Mouse (Mus musculus) heart, embryonic 14.5 days (tissue): ENCODE data around the gene Sgms1. TPM values are rescaled to one million over a fixed set of nuclear protein-coding genes. Genes with fewer than 3 reads are reported as not detected.
A peak's percentile ranks its signal among the peaks of the same experiment; 100 is the strongest.

Source experiments
- ATAC-seq: fragments of 200-750 bp; cut with Nextera tagmentation; 2 replicates; pipeline ENCODE4 v1.8.0; 2017; ENCODE audit warnings: low read depth, moderate TSS enrichment; ENCODE audit not compliant: insufficient number of reproducible peaks, insufficient read depth, low FRiP score
- H3K27ac ChIP-seq, 2 experiments: fragments of 200-500 bp in 1 of 2; fragments of 300-500 bp in 1 of 2; sonication (generic) in 1 of 2; replicated peaks in 1 of 2; 2 replicates each; pipeline ENCODE4 v1.5.1; 2012 to 2014; ENCODE audit warnings: low read depth in 2 of 2, low read length in 2 of 2, control low read depth in 1 of 2, mild to moderate bottlenecking in 1 of 2, mixed read lengths in 1 of 2; ENCODE audit not compliant: control insufficient read depth in 1 of 2, insufficient read depth in 1 of 2
- H3K27me3 ChIP-seq: fragments of 300-500 bp; sonication (generic); 2 replicates; pipeline ENCODE4 v1.6.1; 2014; ENCODE audit warnings: mild to moderate bottlenecking, low read length, control low read depth; ENCODE audit not compliant: control insufficient read depth, insufficient read depth
- H3K36me3 ChIP-seq: fragments of 300-500 bp; sonication (generic); 2 replicates; pipeline ENCODE4 v1.6.1; 2014; ENCODE audit warnings: mild to moderate bottlenecking, control low read depth, low read length, mixed read lengths; ENCODE audit not compliant: control insufficient read depth, insufficient read depth
- H3K4me1 ChIP-seq, 2 experiments: fragments of 200-500 bp in 1 of 2; fragments of 300-500 bp in 1 of 2; sonication (generic) in 1 of 2; 2 replicates each; pipeline ENCODE4 v1.6.1; 2012 to 2014; ENCODE audit warnings: low read length in 2 of 2, control low read depth in 1 of 2, mixed read lengths in 1 of 2; ENCODE audit not compliant: control insufficient read depth in 2 of 2, insufficient read depth in 2 of 2
- H3K4me2 ChIP-seq: fragments of 300-500 bp; sonication (generic); 2 replicates; pipeline ENCODE4 v1.6.1; 2014; ENCODE audit warnings: mild to moderate bottlenecking, low read length
- H3K4me3 ChIP-seq, 2 experiments: fragments of 200-500 bp in 1 of 2; fragments of 300-500 bp in 1 of 2; sonication (generic) in 1 of 2; 2 replicates each; pipeline ENCODE4 v1.5.1; 2012 to 2014; ENCODE audit warnings: low read length in 2 of 2, mild to moderate bottlenecking in 2 of 2, control low read depth in 1 of 2, low read depth in 1 of 2, moderate library complexity in 1 of 2; ENCODE audit not compliant: control insufficient read depth in 1 of 2, insufficient read depth in 1 of 2
- H3K9ac ChIP-seq: fragments of 300-500 bp; sonication (generic); 2 replicates; pipeline ENCODE4 v1.6.1; 2014; ENCODE audit warnings: mild to moderate bottlenecking, low read length
- H3K9me3 ChIP-seq: fragments of 300-500 bp; sonication (generic); 2 replicates; pipeline ENCODE4 v1.6.1; 2016; ENCODE audit warnings: low read length, control low read depth; ENCODE audit not compliant: control insufficient read depth
- WGBS: fragments of 180-500 bp; shearing (Covaris S2); extraction: QIAGEN DNeasy Blood & Tissue Kit; methylation state at CpG from one replicate; pipeline ENCODE4 v1.1.7; 2014; 5-methylcytosine and 5-hydroxymethylcytosine counted together
- polyA plus RNA-seq: library from polyadenylated mRNA; unstranded; fragments of >200 nt; fragmentation: Nextera tagmentation; extraction: Ambion mirVana; gene quantifications from 2 replicates; pipeline ENCODE4 v1.2.1, GENCODE M21; 2014

Gene Sgms1
- polyA plus RNA-seq, 1 experiment from 2014 or later, result 41.3 TPM

- H3K9me3 ChIP-seq, result no peaks in the 10 kb centered on the region
- peak overlapping the region; percentile 57 for H3K4me2 ChIP-seq
- no peak overlapping the region for H3K27ac ChIP-seq
- H3K9ac ChIP-seq, result peak overlapping the region; percentile 18; the same call in 1 of the 2 replicates
- WGBS, result 12% methylated on average over 9 of the region's 9 CpGs
- no peaks in the 10 kb centered on the region for H3K36me3 ChIP-seq
- ATAC-seq, result no peak
- H3K4me3 ChIP-seq, result peak overlapping the region; percentile 12 to 22; a peak in 2 of 4 replicates
- H3K4me1 ChIP-seq, result peaks cover 6 to 15% of the 10 kb centered on the region in 2 experiments; a peak in 3 of 4 replicates
- no peaks in the 10 kb centered on the region for H3K27me3 ChIP-seq
Measured at GRCm38 (mm10) chr19:32102976-32103300, 286.6 kb downstream of the Sgms1 start.

GRCm38 (mm10) chr19:32102294-32102975, 287.1 kb downstream of the Sgms1 start:
- Histone ChIP-seq H3K4me3 (peak overlapping the region; percentile 12 to 22; a peak in 2 of 4 replicates), H3K36me3 (no peaks in the 10 kb centered on the region), H3K27me3 (no peaks in the 10 kb centered on the region), H3K4me2 (peak overlapping the region; percentile 57), H3K4me1 (peaks cover 6 to 14% of the 10 kb centered on the region in 2 experiments; a peak in 3 of 4 replicates), H3K9me3 (no peaks in the 10 kb centered on the region), H3K9ac (peak overlapping the region; percentile 18; the same call in 1 of the 2 replicates), H3K27ac (no peak overlapping the region)
- ATAC-seq, result no peak
- 25% methylated on average over 18 of the region's 18 CpGs for WGBS

GRCm38 (mm10) chr19:32098582-32098981, 290.9 kb downstream of the Sgms1 start:
- Histone ChIP-seq H3K4me3 (no peak overlapping the region), H3K9ac (no peak overlapping the region), H3K4me1 (peaks cover 6 to 11% of the 10 kb centered on the region in 2 experiments; a peak in 3 of 4 replicates), H3K36me3 (peaks cover 8% of the 10 kb centered on the region), H3K27ac (no peak overlapping the region), H3K9me3 (no peaks in the 10 kb centered on the region), H3K27me3 (no peaks in the 10 kb centered on the region), H3K4me2 (no peak overlapping the region)
- 82% methylated on average over 3 of the region's 3 CpGs for WGBS
- no peak for ATAC-seq

- H3K9ac ChIP-seq, result no peak overlapping the region
- WGBS, result 81% methylated on average over 4 of the region's 4 CpGs
- ATAC-seq, result no peak
Measured at GRCm38 (mm10) chr19:32092358-32092757, 297.2 kb downstream of the Sgms1 start.

GRCm38 (mm10) chr19:32090804-32091203, 298.7 kb downstream of the Sgms1 start:
- Histone ChIP-seq H3K9ac (no peak overlapping the region), H3K9me3 (no peaks in the 10 kb centered on the region), H3K4me1 (no peaks in the 10 kb centered on the region), H3K4me2 (no peak overlapping the region), H3K27ac (no peak overlapping the region), H3K27me3 (no peaks in the 10 kb centered on the region), H3K36me3 (peaks cover 8% of the 10 kb centered on the region), H3K4me3 (no peak overlapping the region)
- no peak for ATAC-seq
- WGBS, result 85% methylated on average over 4 of the region's 4 CpGs

More at GRCm38 (mm10) chr19:32092358-32092757, 297.2 kb downstream of the Sgms1 start:
- Histone ChIP-seq H3K4me3 (no peak overlapping the region), H3K4me2 (no peak overlapping the region), H3K27ac (no peak overlapping the region), H3K9me3 (no peaks in the 10 kb centered on the region), H3K27me3 (no peaks in the 10 kb centered on the region), H3K36me3 (peaks cover 8% of the 10 kb centered on the region), H3K4me1 (no peaks in the 10 kb centered on the region)

GRCm38 (mm10) chr19:32088570-32088969, 300.9 kb downstream of the Sgms1 start:
- Histone ChIP-seq H3K4me3 (no peak overlapping the region), H3K27me3 (no peaks in the 10 kb centered on the region), H3K36me3 (no peaks in the 10 kb centered on the region; the same call in 1 of the 2 replicates), H3K4me2 (no peak overlapping the region), H3K9ac (no peak overlapping the region), H3K4me1 (no peaks in the 10 kb centered on the region), H3K27ac (no peak overlapping the region), H3K9me3 (no peaks in the 10 kb centered on the region)
- no peak for ATAC-seq
- 69% methylated on average over 1 of the region's 1 CpGs for WGBS

- H3K9ac ChIP-seq, result no peak overlapping the region
- no peaks in the 10 kb centered on the region for H3K4me1 ChIP-seq
- H3K9me3 ChIP-seq, result no peaks in the 10 kb centered on the region
- no peaks in the 10 kb centered on the region for H3K36me3 ChIP-seq
- 78% methylated on average over 6 of the region's 6 CpGs for WGBS
- no peaks in the 10 kb centered on the region for H3K27me3 ChIP-seq
- no peak for ATAC-seq
- H3K4me3 ChIP-seq, result no peak overlapping the region
- H3K4me2 ChIP-seq, result no peak overlapping the region
- H3K27ac ChIP-seq, result no peak overlapping the region
Measured at GRCm38 (mm10) chr19:32087736-32088470, 301.6 kb downstream of the Sgms1 start.
